Mouse (Mus musculus): Measurements from ENCODE around the gene Gm49486. TPM values are rescaled to one million over a fixed set of nuclear protein-coding genes. Genes with fewer than 3 reads are reported as not detected.

Gene Gm49486
- 0.05 and 0.08 TPM in 2 replicates for polyA plus RNA-seq (2012; rRNA removed)

DNA sequence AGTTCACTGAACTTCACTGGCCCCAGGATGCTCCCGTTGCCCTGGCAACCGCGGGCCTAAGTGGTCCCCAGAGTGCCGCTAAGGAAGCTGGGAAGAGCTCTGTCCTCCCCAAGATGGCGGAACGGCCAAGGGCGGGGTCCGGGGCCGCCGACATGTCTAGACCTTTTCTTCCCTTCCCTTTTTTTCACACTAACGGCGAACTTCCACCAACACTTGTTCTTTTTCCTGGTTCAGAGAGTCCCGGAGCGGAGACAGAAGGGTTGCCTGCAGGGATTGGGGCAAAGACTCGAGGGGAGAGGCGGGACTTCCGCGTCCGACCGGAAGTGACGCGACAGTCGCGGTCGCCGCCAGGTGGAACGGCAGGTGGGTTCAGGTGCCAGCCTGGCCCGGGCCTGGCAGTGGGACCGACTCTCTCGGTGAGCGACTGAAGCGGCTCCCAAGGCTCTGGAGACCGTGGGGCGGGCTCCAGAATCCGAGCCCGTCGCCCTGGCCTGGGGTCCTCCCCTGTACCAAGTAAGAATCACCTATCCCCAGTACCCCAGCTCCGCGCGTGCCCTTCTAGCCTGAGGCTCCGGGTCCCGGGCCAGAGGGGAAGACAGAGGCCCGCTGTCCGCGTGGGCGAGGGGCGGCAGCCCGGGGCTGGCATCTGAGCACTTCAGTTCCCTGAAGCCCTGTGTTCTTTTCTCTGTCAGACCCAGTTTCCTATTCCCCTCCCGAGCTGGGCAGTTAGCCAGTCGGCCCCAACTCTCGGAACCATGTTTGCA, at the start of gene Gm49486, which contains the start of gene Pick1:
Gene Gm49486 (plus strand): TSS at position 334 of the 764 bp plus-strand sequence.
Gene Pick1 (plus strand): TSS at position 116 of the 764 bp plus-strand sequence.
- Histone ChIP-seq H3K4me1 (ENCODE audit: control insufficient read depth, insufficient read depth, insufficient read length, low read length) (peaks cover 9% of the 10 kb centered on the region; the same call in 1 of the 2 replicates), H3K36me3 (ENCODE audit: control insufficient read depth, insufficient read depth, low read length) (peaks cover 8% of the 10 kb centered on the region; the same call in 1 of the 2 replicates), H3K27me3 (ENCODE audit: control insufficient read depth, insufficient read depth, low read length) (no peaks in the 10 kb centered on the region), H3K27ac (ENCODE audit: insufficient read depth, low read depth, low read length) (peak within 1 kb of the TSS; percentile 96), H3K4me3 (ENCODE audit: low read depth, low read length) (peak within 1 kb of the TSS; percentile 92)
- WGBS, result under 1% methylated on average over 51 of the region's 51 CpGs
- TF ChIP-seq POLR2A (IDR thresholded peaks at IDR 0.05; ENCODE audit: low read depth, low read length) (peak; percentile 54; the same call in 1 of the 2 replicates), CTCF (IDR thresholded peaks at IDR 0.05; ENCODE audit: extremely low read depth, insufficient read length, insufficient replicate concordance, low read depth, low read length) (no peak)

DNA sequence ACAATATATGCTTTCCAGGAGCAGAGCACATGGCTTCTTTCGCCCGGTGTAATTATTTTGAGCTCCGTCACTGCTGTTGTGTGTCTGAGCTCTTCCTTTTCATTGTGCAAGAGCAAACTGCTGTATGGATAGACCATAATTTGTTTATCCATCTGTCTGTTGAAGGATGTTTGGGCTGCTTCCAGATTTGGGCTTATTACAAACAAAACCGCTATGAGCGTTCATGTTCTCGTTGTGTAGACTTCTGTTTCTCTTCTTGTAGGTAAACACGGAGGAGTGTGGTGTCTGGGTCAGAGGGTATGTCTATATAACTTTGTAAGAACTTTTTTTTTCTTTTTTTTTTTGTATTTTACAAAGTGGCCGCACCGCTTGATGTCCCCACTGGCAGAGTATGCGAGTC, 44.0 kb upstream of the Gm49486 start:
- Histone ChIP-seq H3K4me3 (ENCODE audit: low read depth, low read length) (no peak overlapping the region), H3K4me1 (ENCODE audit: control insufficient read depth, insufficient read depth, insufficient read length, low read length) (no peaks in the 10 kb centered on the region), H3K27ac (ENCODE audit: insufficient read depth, low read depth, low read length) (no peak overlapping the region), H3K36me3 (ENCODE audit: control insufficient read depth, insufficient read depth, low read length) (no peaks in the 10 kb centered on the region), H3K27me3 (ENCODE audit: control insufficient read depth, insufficient read depth, low read length) (no peaks in the 10 kb centered on the region)
- 76% methylated on average over 10 of the region's 10 CpGs for WGBS
- TF ChIP-seq POLR2A (IDR thresholded peaks at IDR 0.05; ENCODE audit: low read depth, low read length), result no peak
- no peak for TF ChIP-seq CTCF (IDR thresholded peaks at IDR 0.05; ENCODE audit: extremely low read depth, insufficient read length, insufficient replicate concordance, low read depth, low read length)

DNA sequence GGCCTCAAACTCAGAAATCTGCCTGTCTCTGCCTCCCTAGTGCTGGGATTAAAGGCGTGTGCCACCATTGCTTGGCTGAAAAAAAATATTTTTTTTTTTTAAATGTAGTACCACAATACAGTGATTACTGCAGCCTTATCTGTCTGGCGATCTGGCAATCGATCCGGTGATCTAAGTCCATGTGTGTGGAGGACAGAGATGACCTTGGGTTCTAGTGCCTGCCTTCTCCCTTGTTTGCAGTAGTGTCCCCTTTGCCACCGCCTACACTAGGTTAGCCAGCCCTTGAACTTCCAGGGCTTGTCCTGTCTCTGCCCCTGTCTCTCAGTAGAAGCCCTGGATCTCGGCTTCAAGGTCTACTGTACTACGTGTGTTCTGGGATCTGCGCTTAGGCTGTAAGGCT, 41.4 kb upstream of the Gm49486 start:
- Histone ChIP-seq H3K4me1 (ENCODE audit: control insufficient read depth, insufficient read depth, insufficient read length, low read length) (peaks cover 4% of the 10 kb centered on the region; the same call in 1 of the 2 replicates), H3K27ac (ENCODE audit: insufficient read depth, low read depth, low read length) (no peak overlapping the region), H3K4me3 (ENCODE audit: low read depth, low read length) (no peak overlapping the region), H3K27me3 (ENCODE audit: control insufficient read depth, insufficient read depth, low read length) (no peaks in the 10 kb centered on the region), H3K36me3 (ENCODE audit: control insufficient read depth, insufficient read depth, low read length) (no peaks in the 10 kb centered on the region)
- TF ChIP-seq CTCF (IDR thresholded peaks at IDR 0.05; ENCODE audit: extremely low read depth, insufficient read length, insufficient replicate concordance, low read depth, low read length) (no peak), POLR2A (IDR thresholded peaks at IDR 0.05; ENCODE audit: low read depth, low read length) (no peak)
- whole genome bisulfite sequencing, result 83% methylated on average over 8 of the region's 8 CpGs

DNA sequence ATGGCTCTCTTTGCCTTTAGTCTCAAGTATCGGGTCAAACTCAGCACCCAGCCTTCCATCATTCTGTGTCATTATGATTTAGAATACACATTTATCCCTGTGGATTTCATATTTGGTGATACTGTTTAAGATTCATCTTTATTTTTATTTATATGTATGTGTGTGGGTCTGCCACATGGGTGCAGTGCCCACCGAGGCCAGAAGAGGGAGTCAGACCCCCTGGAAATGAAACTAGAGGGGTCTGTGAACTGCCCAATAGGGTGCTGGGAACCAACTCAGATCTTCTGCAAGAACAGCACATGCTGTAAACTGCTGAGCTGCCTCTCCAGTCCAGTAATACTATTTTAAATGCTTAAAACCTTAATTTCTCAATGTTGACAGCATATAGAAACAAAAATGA, 37.8 kb upstream of the Gm49486 start:
- no peak for TF ChIP-seq CTCF (IDR thresholded peaks at IDR 0.05; ENCODE audit: extremely low read depth, insufficient read length, insufficient replicate concordance, low read depth, low read length)
- no peak for TF ChIP-seq POLR2A (IDR thresholded peaks at IDR 0.05; ENCODE audit: low read depth, low read length)
- WGBS, result 90% methylated on average over 2 of the region's 2 CpGs
- H3K4me3 ChIP-seq (ENCODE audit: low read depth, low read length), result no peak overlapping the region

DNA sequence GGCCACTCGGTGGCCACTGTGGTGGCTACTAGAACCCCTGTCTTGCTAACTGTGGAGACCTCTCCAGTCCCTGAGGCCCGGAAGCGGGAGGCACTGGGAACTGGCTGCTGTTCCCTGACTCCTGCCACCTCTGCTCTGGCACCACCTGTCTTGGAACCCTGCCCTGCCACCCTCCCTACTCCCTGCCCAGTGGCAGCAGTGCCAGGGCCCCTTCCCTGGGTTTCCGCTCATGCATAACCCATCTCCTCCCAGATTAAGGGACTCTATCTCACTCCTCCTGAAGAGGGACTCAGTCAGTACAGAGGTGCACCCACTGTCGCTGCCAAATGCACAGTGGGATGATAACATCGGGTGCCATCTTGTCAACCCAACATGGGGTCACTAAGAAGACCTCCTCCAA, 36.7 kb upstream of the Gm49486 start:
- no peaks in the 10 kb centered on the region for H3K36me3 ChIP-seq (ENCODE audit: control insufficient read depth, insufficient read depth, low read length)
- no peaks in the 10 kb centered on the region for H3K27me3 ChIP-seq (ENCODE audit: control insufficient read depth, insufficient read depth, low read length)
- H3K27ac ChIP-seq (ENCODE audit: insufficient read depth, low read depth, low read length), result no peak overlapping the region
- peaks cover 9% of the 10 kb centered on the region for H3K4me1 ChIP-seq (ENCODE audit: control insufficient read depth, insufficient read depth, insufficient read length, low read length)
- 47% methylated on average over 6 of the region's 6 CpGs for WGBS
- TF ChIP-seq CTCF (IDR thresholded peaks at IDR 0.05; ENCODE audit: extremely low read depth, insufficient read length, insufficient replicate concordance, low read depth, low read length) (no peak), POLR2A (IDR thresholded peaks at IDR 0.05; ENCODE audit: low read depth, low read length) (no peak)
- no peak overlapping the region for H3K4me3 ChIP-seq (ENCODE audit: low read depth, low read length)

More for the DNA sequence above, 37.8 kb upstream of the Gm49486 start:
- Histone ChIP-seq H3K27ac (ENCODE audit: insufficient read depth, low read depth, low read length) (no peak overlapping the region), H3K4me1 (ENCODE audit: control insufficient read depth, insufficient read depth, insufficient read length, low read length) (peaks cover 9% of the 10 kb centered on the region), H3K36me3 (ENCODE audit: control insufficient read depth, insufficient read depth, low read length) (no peaks in the 10 kb centered on the region), H3K27me3 (ENCODE audit: control insufficient read depth, insufficient read depth, low read length) (no peaks in the 10 kb centered on the region)

DNA sequence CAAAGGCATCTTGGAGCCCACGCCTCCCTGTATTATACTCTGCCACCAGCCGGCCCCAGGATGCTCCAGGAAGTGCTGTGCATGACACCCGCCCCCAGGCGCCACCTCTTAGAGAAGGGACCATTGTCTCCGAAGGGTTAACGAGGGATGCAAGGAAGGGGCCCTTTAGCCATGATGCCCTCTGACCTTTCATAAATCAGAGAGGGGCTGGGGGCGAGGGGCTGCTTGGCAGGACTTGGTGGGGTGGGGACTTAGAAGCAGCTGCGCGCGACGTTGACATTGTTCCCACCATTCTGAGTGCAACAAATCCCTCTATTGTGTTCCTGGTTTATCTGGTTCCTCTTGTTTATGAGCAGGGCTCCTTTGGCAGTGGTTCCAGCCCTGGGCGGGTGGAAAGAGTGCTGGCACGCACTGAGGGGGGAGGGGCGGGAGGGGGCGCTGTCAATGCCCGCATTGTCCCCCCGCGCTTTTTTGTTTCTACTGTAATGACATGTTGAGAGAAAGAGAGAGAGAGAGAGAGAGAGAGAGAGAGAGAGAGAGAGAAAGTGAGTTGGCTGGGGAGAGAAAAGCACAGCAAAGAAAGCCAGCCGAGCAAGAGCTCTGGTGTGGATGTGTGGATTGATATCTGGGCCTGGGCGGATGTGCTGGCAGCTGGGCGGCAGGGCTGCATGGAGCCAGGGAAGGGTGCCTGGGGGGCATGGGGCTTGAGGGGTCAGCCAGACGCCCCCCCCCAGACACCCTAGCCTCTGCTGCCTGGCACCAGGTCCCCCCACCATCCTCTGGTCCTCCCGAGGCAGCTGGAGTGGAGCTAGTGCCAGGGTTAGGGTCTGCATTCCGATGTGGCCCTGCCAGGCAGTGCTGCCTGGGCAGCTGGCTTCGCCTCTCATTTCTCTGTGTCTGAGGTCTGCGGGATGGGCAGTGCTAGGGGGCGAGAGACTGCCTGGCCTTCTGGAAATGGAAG, 36.0 kb upstream of the Gm49486 start:
- WGBS, result 30% methylated on average over 27 of the region's 27 CpGs
- peaks cover 9% of the 10 kb centered on the region for H3K4me1 ChIP-seq (ENCODE audit: control insufficient read depth, insufficient read depth, insufficient read length, low read length)
- H3K4me3 ChIP-seq (ENCODE audit: low read depth, low read length), result no peak overlapping the region
- no peaks in the 10 kb centered on the region for H3K27me3 ChIP-seq (ENCODE audit: control insufficient read depth, insufficient read depth, low read length)
- no peak overlapping the region for H3K27ac ChIP-seq (ENCODE audit: insufficient read depth, low read depth, low read length)
- TF ChIP-seq POLR2A (IDR thresholded peaks at IDR 0.05; ENCODE audit: low read depth, low read length), result no peak
- TF ChIP-seq CTCF (IDR thresholded peaks at IDR 0.05; ENCODE audit: extremely low read depth, insufficient read length, insufficient replicate concordance, low read depth, low read length), result no peak
- H3K36me3 ChIP-seq (ENCODE audit: control insufficient read depth, insufficient read depth, low read length), result no peaks in the 10 kb centered on the region

Data from small intestine, adult 2 months (tissue).